Mouse (Mus musculus): ENCODE data around the gene Psg25. TPM values are rescaled to one million over a fixed set of nuclear protein-coding genes. Genes with fewer than 3 reads are reported as not detected.
"Not testable (repeated sequence)": the region's sequence is repeated elsewhere in the genome, so short reads cannot be mapped to it uniquely, and the experiment has no call there.

Gene Psg25
- not detected in 2 replicates for polyA plus RNA-seq (2015; fragmentation: Nextera tagmentation; extraction: Ambion mirVana)

GRCm38 (mm10) chr7:18532169-18532568 is at the start of gene Psg25:
Psg25 (minus strand) TSS chr7:18532269.
- WGBS = 81% methylated on average over 1 of the region's 1 CpGs
- no peak within 1 kb of the TSS for H3K4me3 ChIP-seq
- no peaks in the 10 kb centered on the region for H3K27me3 ChIP-seq
- no peaks in the 10 kb centered on the region for H3K4me1 ChIP-seq
- H3K4me2 ChIP-seq (replicated peaks) = no peak within 1 kb of the TSS
- ATAC-seq (ENCODE audit: low FRiP score, low read depth) = no peak
- H3K27ac ChIP-seq = no peak within 1 kb of the TSS
- H3K36me3 ChIP-seq = no peaks in the 10 kb centered on the region
- 0 out of 2 replicates have a peak, but pooled peaks cover 13% of the 10 kb centered on the region for H3K9me3 ChIP-seq
- H3K9ac ChIP-seq = no peak within 1 kb of the TSS

- H3K9me3 ChIP-seq = peaks cover 21% of the 10 kb centered on the region; the same call in 1 of the 2 replicates
- H3K4me3 ChIP-seq = no peak within 1 kb of the TSS
- H3K27ac ChIP-seq = no peak within 1 kb of the TSS
- 77% methylated on average over 3 of the region's 3 CpGs for WGBS
- no peak for ATAC-seq (ENCODE audit: low FRiP score, low read depth)
- no peaks in the 10 kb centered on the region for H3K36me3 ChIP-seq
- H3K4me1 ChIP-seq = no peaks in the 10 kb centered on the region
- no peak within 1 kb of the TSS for H3K9ac ChIP-seq
- H3K27me3 ChIP-seq = no peaks in the 10 kb centered on the region
- no peak within 1 kb of the TSS for H3K4me2 ChIP-seq (replicated peaks)
Measured at GRCm38 (mm10) chr7:18567205-18567604, 35.1 kb upstream of the Psg25 start, which contains the start of gene Psg27. Psg27 (minus strand) TSS chr7:18567305.

GRCm38 (mm10) chr7:18559850-18560249 is 27.8 kb upstream of the Psg25 start:
- Histone ChIP-seq H3K4me2 (replicated peaks) (no peak overlapping the region), H3K9me3 (0 out of 2 replicates have a peak, but pooled peaks cover 16% of the 10 kb centered on the region), H3K4me3 (no peak overlapping the region), H3K9ac (no peak overlapping the region), H3K27me3 (no peaks in the 10 kb centered on the region), H3K36me3 (no peaks in the 10 kb centered on the region), H3K4me1 (no peaks in the 10 kb centered on the region), H3K27ac (no peak overlapping the region)
- ATAC-seq (ENCODE audit: low FRiP score, low read depth) = no peak

GRCm38 (mm10) chr7:18555751-18556150 is 23.7 kb upstream of the Psg25 start:
- not testable (repeated sequence) for H3K4me3 ChIP-seq; H3K4me1 ChIP-seq; H3K27ac ChIP-seq; H3K36me3 ChIP-seq; ATAC-seq (ENCODE audit: low FRiP score, low read depth); H3K27me3 ChIP-seq; H3K4me2 ChIP-seq (replicated peaks); H3K9ac ChIP-seq
- H3K9me3 ChIP-seq = peaks cover 12% of the 10 kb centered on the region; the same call in 1 of the 2 replicates
- 79% methylated on average over 3 of the region's 3 CpGs for WGBS

GRCm38 (mm10) chr7:18533420-18533819 is 1.4 kb upstream of the Psg25 start:
- ATAC-seq (ENCODE audit: low FRiP score, low read depth) = no peak
- Histone ChIP-seq H3K27ac (no peak overlapping the region), H3K9ac (no peak overlapping the region), H3K4me3 (no peak overlapping the region), H3K4me1 (no peaks in the 10 kb centered on the region), H3K9me3 (0 out of 2 replicates have a peak, but pooled peaks cover 11% of the 10 kb centered on the region), H3K27me3 (no peaks in the 10 kb centered on the region), H3K36me3 (no peaks in the 10 kb centered on the region), H3K4me2 (replicated peaks) (no peak overlapping the region)
- WGBS = 46% methylated on average over 3 of the region's 3 CpGs

- no peak overlapping the region for H3K4me2 ChIP-seq (replicated peaks)
- 92% methylated on average over 8 of the region's 8 CpGs for WGBS
- H3K4me3 ChIP-seq = no peak overlapping the region
- H3K9me3 ChIP-seq = peaks cover 17% of the 10 kb centered on the region
- no peak overlapping the region for H3K27ac ChIP-seq
- no peaks in the 10 kb centered on the region for H3K27me3 ChIP-seq
- H3K4me1 ChIP-seq = no peaks in the 10 kb centered on the region
- H3K36me3 ChIP-seq = no peaks in the 10 kb centered on the region
- H3K9ac ChIP-seq = no peak overlapping the region
- ATAC-seq (ENCODE audit: low FRiP score, low read depth) = no peak
Measured at GRCm38 (mm10) chr7:18524668-18525067, 7.4 kb downstream of the Psg25 start.

GRCm38 (mm10) chr7:18512848-18513247 is 19.2 kb downstream of the Psg25 start:
- H3K27ac ChIP-seq; H3K4me1 ChIP-seq; H3K9me3 ChIP-seq; ATAC-seq (ENCODE audit: low FRiP score, low read depth); H3K9ac ChIP-seq; H3K36me3 ChIP-seq; H3K4me3 ChIP-seq; H3K27me3 ChIP-seq; H3K4me2 ChIP-seq (replicated peaks): not testable (repeated sequence)

GRCm38 (mm10) chr7:18512417-18512816 is 19.7 kb downstream of the Psg25 start:
- H3K9ac ChIP-seq; ATAC-seq (ENCODE audit: low FRiP score, low read depth); H3K4me3 ChIP-seq; H3K27ac ChIP-seq; H3K4me1 ChIP-seq; H3K27me3 ChIP-seq; H3K4me2 ChIP-seq (replicated peaks); H3K9me3 ChIP-seq; H3K36me3 ChIP-seq: not testable (repeated sequence)
- 34% methylated on average over 2 of the region's 2 CpGs for WGBS

- no peak overlapping the region for H3K9ac ChIP-seq
- no peaks in the 10 kb centered on the region for H3K9me3 ChIP-seq
- H3K4me1 ChIP-seq = no peaks in the 10 kb centered on the region
- no peak overlapping the region for H3K4me3 ChIP-seq
- no peaks in the 10 kb centered on the region for H3K27me3 ChIP-seq
- 21% methylated on average over 9 of the region's 9 CpGs for WGBS
- no peaks in the 10 kb centered on the region for H3K36me3 ChIP-seq
- ATAC-seq (ENCODE audit: low FRiP score, low read depth) = no peak
- H3K4me2 ChIP-seq (replicated peaks) = no peak overlapping the region
- no peak overlapping the region for H3K27ac ChIP-seq
Measured at GRCm38 (mm10) chr7:18511479-18511878, 20.6 kb downstream of the Psg25 start.

- H3K4me3 ChIP-seq = no peak within 1 kb of the TSS
- H3K36me3 ChIP-seq = no peaks in the 10 kb centered on the region
- no peak within 1 kb of the TSS for H3K9ac ChIP-seq
- H3K27me3 ChIP-seq = no peaks in the 10 kb centered on the region
- no peak within 1 kb of the TSS for H3K27ac ChIP-seq
- H3K4me1 ChIP-seq = no peaks in the 10 kb centered on the region
- H3K4me2 ChIP-seq (replicated peaks) = no peak within 1 kb of the TSS
- 71% methylated on average over 1 of the region's 1 CpGs for WGBS
- no peak for ATAC-seq (ENCODE audit: low FRiP score, low read depth)
- H3K9me3 ChIP-seq = peaks cover 30% of the 10 kb centered on the region
Measured at GRCm38 (mm10) chr7:18484077-18484476, 48.0 kb downstream of the Psg25 start, which contains the start of gene Psg26. Psg26 (minus strand) TSS chr7:18484177.

Other genes with a start within 250 kb of the Psg25 start
- not detected in 2 replicates for gene Psg18, start 177.3 kb downstream of the Psg25 start, polyA plus RNA-seq (2015; fragmentation: Nextera tagmentation; extraction: Ambion mirVana)
- not detected in 2 replicates for gene Psg28, start 100.2 kb downstream of the Psg25 start, polyA plus RNA-seq (2015; fragmentation: Nextera tagmentation; extraction: Ambion mirVana)
- gene Psg26, start 48.1 kb downstream of the Psg25 start, polyA plus RNA-seq (2015; fragmentation: Nextera tagmentation; extraction: Ambion mirVana) = not detected in 2 replicates
- gene Psg27, start 35.0 kb upstream of the Psg25 start, polyA plus RNA-seq (2015; fragmentation: Nextera tagmentation; extraction: Ambion mirVana) = not detected in 2 replicates
- gene Psg23, start 84.2 kb upstream of the Psg25 start, polyA plus RNA-seq (2015; fragmentation: Nextera tagmentation; extraction: Ambion mirVana) = not detected in 2 replicates
- not detected in 2 replicates for gene Psg21, start 124.5 kb upstream of the Psg25 start, polyA plus RNA-seq (2015; fragmentation: Nextera tagmentation; extraction: Ambion mirVana)
- gene Psg20, start 153.9 kb upstream of the Psg25 start, polyA plus RNA-seq (2015; fragmentation: Nextera tagmentation; extraction: Ambion mirVana) = not detected in 2 replicates
- gene Psg22, start 185.8 kb upstream of the Psg25 start, polyA plus RNA-seq (2015; fragmentation: Nextera tagmentation; extraction: Ambion mirVana) = not detected in 2 replicates

Measured in limb, embryonic 13.5 days (tissue).